Mouse (Mus musculus) right cerebral cortex, postnatal 14 days (tissue): ENCODE results near the gene Rab26.

ENCODE experiments used
- DNase-seq: peaks from one replicate; pipeline ENCODE4 v3.0.0; 2022

The Rab26 gene

GRCm38 (mm10) chr17:24506332-24507070 lies 27.5 kb downstream of the Rab26 start:
- peak; percentile 48 for DNase-seq

DNA sequence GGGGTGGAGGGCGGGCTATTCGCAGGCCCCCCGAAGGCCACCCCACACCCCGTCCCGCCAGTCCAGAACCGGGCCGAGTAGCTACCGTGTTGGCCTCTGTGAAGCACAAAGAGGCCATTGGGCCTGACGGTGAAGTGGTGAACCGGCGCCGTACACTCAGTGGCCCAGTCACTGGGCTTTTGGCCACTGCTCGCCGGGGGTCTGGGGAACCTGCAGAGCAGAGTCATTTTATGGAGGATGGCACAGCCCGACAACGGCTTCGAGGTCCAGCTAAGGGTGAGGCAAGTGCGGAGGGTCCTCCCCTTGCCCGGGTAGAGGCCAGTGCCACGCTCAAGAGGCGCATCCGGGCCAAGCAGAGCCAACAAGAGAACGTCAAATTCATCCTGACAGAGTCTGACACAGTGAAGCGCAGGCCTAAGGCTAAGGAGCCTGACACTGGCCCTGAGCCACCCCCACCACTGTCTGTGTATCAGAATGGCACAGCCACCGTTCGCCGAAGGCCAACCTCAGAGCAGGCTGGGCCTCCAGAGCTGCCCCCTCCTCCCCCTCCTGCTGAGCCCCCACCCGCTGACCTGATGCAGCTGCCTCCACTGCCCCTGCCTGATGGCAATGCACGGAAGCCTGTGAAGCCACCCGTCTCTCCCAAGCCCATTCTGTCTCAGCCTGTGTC lies 28.6 kb downstream of the Rab26 start:
- no peak for DNase-seq

DNA sequence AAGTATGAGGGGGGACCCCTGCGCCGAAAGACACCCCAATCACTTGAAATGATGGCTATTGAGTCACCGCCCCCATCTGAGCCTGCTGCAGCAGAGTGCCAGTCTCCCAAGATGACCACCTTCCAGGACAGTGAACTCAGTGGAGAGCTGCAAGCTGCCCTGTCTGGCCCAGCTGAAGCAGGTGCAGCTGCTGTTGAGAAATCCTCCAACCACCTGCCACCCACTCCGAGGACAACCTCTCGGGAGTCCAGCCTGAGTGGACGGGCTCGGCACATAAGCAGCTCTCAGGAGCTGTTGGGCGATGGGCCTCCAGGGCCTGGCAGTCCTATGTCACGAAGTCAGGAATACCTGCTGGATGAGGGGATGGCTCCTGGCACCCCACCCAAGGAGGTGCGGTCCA lies 29.9 kb downstream of the Rab26 start:
- DNase-seq: no peak

GRCm38 (mm10) chr17:24502208-24502607 lies 31.8 kb downstream of the Rab26 start:
- no peak for DNase-seq

DNA sequence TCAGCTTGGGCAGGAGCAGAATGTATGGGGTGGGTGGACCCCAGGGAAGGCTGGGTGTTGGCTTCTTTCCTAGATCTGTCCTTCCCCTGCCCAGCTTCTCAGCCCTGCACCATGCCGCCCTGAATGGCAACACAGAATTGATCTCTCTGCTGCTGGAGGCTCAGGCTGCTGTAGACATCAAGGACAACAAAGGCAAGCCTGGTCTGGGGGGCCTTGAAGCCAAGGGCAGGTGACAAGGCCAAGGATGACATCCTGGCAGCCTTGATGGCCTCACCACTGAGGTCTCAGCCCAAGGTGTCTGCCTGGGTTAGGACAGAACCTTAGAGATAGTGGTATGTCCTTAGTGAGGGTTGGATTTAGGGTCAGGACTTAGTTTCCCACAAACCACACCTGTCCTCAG lies 38.0 kb downstream of the Rab26 start:
- no peak for DNase-seq

- peak; percentile 61 for DNase-seq
These were observed 38.6 kb downstream of the Rab26 start for GRCm38 (mm10) chr17:24495443-24495842.

DNA sequence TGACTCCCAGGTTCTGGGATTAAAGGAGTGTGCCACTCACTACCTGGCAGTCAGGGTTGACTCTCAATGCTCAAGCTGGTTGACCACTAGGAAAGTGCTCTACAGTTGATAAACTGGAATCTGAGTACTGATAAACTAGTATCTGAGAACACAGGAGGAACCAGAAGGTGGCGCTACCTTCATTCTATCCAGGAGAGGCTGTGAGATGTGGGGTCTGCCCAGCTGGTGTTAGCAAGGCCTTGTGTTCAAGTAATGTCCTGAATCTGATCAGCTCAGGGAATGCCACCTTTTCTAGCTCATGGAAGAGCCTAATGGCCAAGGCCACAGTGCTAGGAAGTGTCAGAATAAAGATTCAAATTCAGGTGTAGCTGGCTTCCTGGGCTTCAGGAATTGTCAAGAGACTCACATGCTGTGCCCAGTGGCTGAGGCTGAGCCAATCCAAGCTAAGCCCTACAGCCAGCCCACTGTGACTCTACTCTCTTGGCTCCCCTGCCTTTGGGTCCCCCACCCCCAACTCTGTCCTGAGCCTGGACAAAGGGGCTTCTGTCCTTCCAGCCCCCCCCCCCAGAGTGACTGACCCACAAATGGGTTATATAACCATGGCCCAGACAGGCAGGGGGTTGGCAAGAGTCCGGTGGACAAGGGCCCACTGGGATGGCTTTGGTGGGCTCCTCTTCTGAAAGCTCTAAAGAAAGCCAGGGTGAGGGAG lies 39.2 kb downstream of the Rab26 start:
- DNase-seq: peak; percentile 63

GRCm38 (mm10) chr17:24490399-24490798 lies 43.6 kb downstream of the Rab26 start:
- DNase-seq: peak; percentile 61

DNA sequence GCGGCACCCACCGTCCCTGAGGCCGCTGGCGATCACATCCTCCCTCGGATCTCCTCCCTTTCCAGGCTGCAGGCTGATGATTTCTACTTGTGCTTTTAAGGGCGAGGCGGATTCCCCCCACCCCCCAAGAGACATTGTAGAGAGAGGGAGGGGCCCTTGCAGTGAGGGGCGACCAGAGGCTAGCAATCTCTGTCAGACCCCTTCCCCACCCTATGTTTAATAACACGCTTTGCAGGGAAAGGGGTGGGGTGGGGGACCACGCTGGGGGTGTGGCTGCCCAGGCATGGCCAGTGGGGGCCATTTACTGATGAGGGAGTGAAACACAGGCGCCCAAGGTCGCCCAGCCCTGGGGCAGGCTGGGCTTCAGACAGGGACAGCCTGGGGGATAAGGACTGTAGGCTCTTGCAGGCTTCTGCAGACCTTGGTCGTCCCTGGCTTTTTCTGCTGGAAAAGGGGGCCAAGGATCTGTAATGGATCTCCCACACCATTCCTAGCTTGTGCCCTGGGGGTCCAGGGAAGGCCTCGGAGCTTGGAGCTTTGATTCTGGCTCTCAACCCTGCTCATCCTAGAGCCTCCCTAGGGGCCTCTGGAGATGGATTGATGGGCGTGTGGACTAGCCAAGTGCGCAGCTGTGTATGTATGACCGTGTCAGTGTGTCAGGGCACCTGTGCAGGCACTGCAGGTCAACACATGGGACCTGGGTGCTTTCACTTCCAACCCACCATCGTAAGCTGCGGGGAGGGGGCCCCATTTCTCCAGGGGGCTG lies 44.6 kb downstream of the Rab26 start:
- no peak for DNase-seq

GRCm38 (mm10) chr17:24488662-24489264 lies 45.2 kb downstream of the Rab26 start:
- DNase-seq: peak; percentile 63

DNA sequence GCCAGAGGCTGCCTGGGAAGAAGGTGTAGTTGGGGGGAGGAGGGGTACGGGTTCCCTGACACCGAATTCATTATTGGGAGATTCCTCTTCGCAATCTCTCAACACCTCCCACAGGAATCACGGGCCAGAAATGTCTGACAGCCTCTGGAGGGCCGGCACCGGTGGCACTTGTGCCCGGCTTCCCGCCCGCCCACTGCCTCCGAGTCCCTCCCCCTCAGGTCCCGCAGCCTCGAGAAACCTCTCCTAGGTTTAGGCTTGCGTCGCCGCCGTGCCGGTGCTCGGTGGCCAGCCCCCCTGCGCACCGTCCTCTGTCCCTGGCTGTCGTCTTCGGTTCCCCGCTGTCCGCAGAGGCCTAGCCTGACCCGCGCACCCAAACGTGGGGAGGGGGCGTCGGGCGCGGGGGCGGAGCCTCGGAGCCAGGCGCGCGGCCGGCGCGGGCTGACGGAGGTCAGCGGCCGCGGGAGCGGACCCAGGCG lies 45.8 kb downstream of the Rab26 start, which contains the start of gene Caskin1:
TSS of gene Caskin1 (plus strand) at position 416 of the 476 bp plus-strand sequence.
- DNase-seq: peak; percentile 59

- peak; percentile 79 for DNase-seq
These were observed 48.7 kb downstream of the Rab26 start for GRCm38 (mm10) chr17:24485090-24485860.

GRCm38 (mm10) chr17:24483495-24483894 lies 50.5 kb downstream of the Rab26 start:
- DNase-seq: no peak

DNA sequence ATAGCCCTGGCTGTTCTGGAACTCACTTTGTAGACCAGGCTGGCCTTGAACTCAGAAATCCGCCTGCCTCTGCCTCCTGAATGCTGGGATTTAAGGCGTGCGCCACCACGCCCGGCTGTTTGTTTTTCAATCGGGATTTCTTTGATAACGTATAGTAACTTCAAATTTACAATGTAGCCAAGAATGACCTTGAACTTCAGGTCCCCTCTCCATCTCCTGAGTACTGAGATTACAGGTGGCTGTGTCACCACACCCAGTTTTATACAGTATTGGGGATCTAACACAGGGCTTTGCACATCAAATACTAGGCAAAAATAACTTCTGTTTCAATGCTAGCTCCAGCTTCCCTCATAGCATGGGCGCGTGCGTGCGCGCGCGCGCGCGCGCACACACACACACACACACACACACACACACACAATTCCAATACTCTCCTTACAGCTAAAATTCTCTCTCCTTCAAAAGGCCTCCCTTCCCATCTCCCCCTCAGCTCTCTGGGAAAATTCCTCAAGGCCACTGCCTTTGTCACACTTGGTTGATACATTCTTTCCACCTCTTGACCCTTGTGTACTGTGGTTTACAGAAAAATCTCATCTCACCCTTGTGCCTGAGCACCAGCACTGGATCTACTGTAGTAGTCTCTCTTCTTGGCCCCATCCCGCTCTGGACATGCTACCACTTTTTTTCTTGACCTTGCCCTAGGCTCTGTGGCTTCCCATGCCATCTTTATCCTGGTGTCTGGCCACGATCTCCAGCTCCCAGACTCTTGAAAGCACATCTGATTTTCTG lies 52.8 kb downstream of the Rab26 start:
- DNase-seq: no peak

GRCm38 (mm10) chr17:24480201-24480826 lies 53.7 kb downstream of the Rab26 start:
- no peak for DNase-seq

DNA sequence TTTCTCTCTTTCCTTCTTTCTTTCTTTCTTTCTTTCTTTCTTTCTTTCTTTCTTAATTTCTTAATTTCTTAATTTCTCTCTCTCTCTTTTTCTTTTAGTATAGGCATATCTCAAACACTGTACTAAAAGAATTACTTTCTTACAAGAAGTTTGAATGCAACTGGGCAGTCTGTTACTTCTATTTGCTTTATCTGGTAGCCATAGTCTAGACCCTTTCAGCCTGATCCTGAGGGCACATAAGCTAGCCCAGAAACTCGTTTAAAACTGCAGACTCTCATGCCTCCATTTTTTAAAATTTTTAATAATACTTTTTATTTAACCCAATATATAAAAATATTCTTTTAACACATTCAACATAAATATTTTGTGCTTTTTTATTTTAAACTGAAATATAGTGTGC lies 54.6 kb downstream of the Rab26 start:
- DNase-seq: no peak

DNA sequence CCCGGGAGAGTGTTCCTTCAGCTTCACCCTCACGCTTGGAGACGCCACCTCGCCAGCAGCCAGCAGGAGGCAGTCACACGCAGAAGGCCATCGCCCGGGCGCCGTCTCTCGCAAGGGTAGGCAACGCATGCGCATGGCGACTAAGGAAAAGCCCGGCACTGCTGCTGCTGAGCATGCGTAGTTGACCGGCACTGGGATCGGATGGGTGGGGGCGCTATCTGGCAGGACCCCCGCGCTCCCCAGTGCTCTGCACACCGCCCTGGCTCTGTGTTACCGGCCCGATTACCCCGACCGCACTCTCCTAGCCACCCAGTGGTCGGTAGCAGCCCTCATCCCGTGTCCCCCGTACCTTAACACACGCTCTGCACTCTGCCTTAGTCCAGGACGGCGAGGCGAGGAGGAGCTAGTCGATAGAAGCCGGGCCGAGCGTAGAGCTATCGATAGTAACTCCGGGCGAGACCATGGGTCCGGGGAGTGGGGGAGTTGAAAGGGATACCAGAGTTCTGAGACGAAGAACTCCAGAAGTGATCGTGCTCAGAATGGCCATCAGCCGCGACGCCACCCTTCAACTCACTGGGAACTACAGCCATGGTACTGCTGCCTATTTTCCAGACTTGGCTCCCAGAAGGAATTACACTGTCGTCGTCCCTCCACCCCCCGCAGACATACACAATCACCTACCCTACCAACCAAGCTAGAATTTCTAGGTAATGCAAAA lies 55.2 kb downstream of the Rab26 start, which contains the start of gene Mlst8:
TSS of gene Mlst8 (minus strand) at position 416 of the 718 bp plus-strand sequence.
- peak; percentile 98 for DNase-seq

GRCm38 (mm10) chr17:24477985-24478600 lies 55.9 kb downstream of the Rab26 start:
- DNase-seq: no peak
